Mouse (Mus musculus) CH12F3 (cell line): ENCODE measurements around the gene Endov.

Experiments used
- in situ Hi-C: fragments of 300-500 bp; cut with MboI; formaldehyde crosslinking; loops from 2 replicates; pipeline ENCODE4 v1.14.3; 2020; ENCODE audit warnings: low sequenced_read_pairs

The Endov gene

GRCm38 (mm10) chr11:119545741-119546495 lies 54.8 kb downstream of the Endov start:
- in situ Hi-C loops, result no loop called here

- in situ Hi-C loops, result no loop called here
These were observed 55.5 kb downstream of the Endov start for GRCm38 (mm10) chr11:119546496-119547182.

- in situ Hi-C loops, result no loop called here
These were observed 56.2 kb downstream of the Endov start, which contains the start of gene Nptx1 for GRCm38 (mm10) chr11:119547183-119547921. TSS of gene Nptx1 (minus strand) at chr11:119547753.

- in situ Hi-C loops, result no loop called here
These were observed 56.9 kb downstream of the Endov start for GRCm38 (mm10) chr11:119547951-119548591.

- in situ Hi-C loops, result no loop called here
These were observed 57.7 kb downstream of the Endov start for GRCm38 (mm10) chr11:119548741-119549370.

- in situ Hi-C loops, result no loop called here
These were observed 58.2 kb downstream of the Endov start for GRCm38 (mm10) chr11:119549371-119549811.

- in situ Hi-C loops, result no loop called here
These were observed 59.6 kb downstream of the Endov start for GRCm38 (mm10) chr11:119550546-119551335.

- in situ Hi-C loops, result no loop called here
These were observed 60.3 kb downstream of the Endov start for GRCm38 (mm10) chr11:119551468-119551867.

GRCm38 (mm10) chr11:119552301-119552700 lies 61.2 kb downstream of the Endov start:
- in situ Hi-C loops, result no loop called here

- in situ Hi-C loops, result no loop called here
These were observed 62.0 kb downstream of the Endov start for GRCm38 (mm10) chr11:119552902-119553802.

GRCm38 (mm10) chr11:119554706-119555105 lies 63.6 kb downstream of the Endov start:
- in situ Hi-C loops, result no loop called here

GRCm38 (mm10) chr11:119555170-119555569 lies 64.0 kb downstream of the Endov start:
- in situ Hi-C loops, result no loop called here

- in situ Hi-C loops, result no loop called here
These were observed 67.1 kb downstream of the Endov start for GRCm38 (mm10) chr11:119557940-119558869.

- in situ Hi-C loops, result no loop called here
These were observed 67.9 kb downstream of the Endov start for GRCm38 (mm10) chr11:119558870-119559610.
